Mouse (Mus musculus) megakaryocyte-erythroid progenitor cell, adult 5-6 weeks (primary cell): Measurements from ENCODE around the gene Mybph. TPM values are rescaled to one million over a fixed set of nuclear protein-coding genes. Genes with fewer than 3 reads are reported as not detected.
A peak's percentile ranks its signal among the peaks of the same experiment; 100 is the strongest.

Experiments used
- ATAC-seq: replicated peaks from 2 replicates; pipeline ENCODE4 v1.8.0; 2016; ENCODE audit warnings: mild to moderate bottlenecking, inconsistent platforms; ENCODE audit not compliant: severe bottlenecking, poor library complexity, low FRiP score, low TSS enrichment
- total RNA-seq, 2 experiments: library from RNA; stranded (forward) in 1 of 2; stranded (reverse) in 1 of 2; fragments of 200-1000, 215-1000 nt in 1 of 2; fragments of >200 nt in 1 of 2; fragmentation: Nextera tagmentation in 1 of 2; gene quantifications; 2 replicates each; pipeline ENCODE4 v1.2.3; 2014 to 2017

Gene Mybph
- total RNA-seq (2014; fragmentation: Nextera tagmentation) (not detected in 2 replicates), total RNA-seq (2017) (not detected in 2 replicates)

DNA sequence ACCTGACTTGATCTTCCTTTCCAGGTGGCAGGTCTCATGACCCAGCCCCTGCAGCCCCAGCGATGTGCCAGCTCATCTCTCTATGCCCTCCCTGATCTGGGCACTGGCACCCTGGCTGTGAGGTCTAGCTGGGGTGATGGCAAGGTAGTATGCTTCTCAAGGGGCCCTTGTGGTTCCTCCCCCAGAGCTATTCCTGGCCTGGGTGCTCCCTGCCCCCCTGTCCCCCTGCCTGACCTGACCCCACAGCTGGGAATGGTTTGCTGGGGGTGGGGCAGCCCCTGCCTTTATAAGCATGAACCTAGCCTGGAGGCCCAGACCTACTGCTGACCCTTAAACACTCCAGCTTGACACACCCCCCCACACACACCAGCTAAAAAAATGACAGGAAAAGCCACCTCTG, at the start of gene Mybph:
TSS of gene Mybph (plus strand) at position 323 of the 400 bp plus-strand sequence.
- no peak for ATAC-seq

GRCm38 (mm10) chr1:134146066-134146465, 47.2 kb upstream of the Mybph start:
- no peak for ATAC-seq

DNA sequence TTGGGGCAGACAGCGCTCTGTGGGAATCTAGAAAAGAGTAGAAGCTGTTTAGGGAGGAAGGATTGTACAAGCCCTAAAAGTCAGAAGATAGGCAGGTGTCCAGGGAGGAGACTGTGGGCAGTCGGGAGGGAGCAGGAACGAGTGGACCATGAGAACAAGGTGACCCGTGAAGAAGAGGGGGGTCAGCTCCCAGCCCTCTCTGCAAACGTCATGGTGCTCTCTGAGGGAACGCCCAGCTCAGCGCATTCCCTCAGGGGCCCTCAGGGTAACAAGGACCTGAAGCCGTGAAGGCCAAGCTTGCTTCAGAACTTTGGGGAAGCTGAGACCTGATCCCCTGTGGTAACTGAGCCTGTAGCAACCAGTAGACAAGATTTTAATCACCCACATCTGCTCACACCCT, 43.2 kb upstream of the Mybph start:
- no peak for ATAC-seq

DNA sequence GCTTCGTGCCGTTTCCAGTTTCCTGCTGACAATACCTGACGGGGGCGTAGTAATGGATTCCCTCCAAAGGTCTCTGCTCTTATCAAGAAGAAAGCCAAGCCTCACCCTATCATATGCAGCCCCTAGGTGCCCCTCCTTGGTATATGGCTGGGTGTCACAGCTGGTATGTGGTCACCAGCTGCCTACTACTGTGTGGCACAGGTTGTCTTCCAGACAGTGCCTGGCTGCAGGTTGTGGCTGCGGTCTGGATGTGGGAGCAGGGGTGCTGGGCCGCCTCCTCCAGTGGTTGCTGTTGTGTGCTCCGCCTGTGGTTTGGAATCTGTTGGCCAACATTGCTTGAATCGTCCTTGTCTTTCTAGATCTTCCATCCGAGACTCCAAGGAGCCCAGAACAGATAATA, 42.5 kb upstream of the Mybph start:
- no peak for ATAC-seq

- peak; percentile 77 for ATAC-seq
These were observed 41.4 kb upstream of the Mybph start for GRCm38 (mm10) chr1:134151655-134152412.

GRCm38 (mm10) chr1:134152626-134153590, 40.3 kb upstream of the Mybph start:
- ATAC-seq, result peak; percentile 47; the same call in 1 of the 2 replicates

DNA sequence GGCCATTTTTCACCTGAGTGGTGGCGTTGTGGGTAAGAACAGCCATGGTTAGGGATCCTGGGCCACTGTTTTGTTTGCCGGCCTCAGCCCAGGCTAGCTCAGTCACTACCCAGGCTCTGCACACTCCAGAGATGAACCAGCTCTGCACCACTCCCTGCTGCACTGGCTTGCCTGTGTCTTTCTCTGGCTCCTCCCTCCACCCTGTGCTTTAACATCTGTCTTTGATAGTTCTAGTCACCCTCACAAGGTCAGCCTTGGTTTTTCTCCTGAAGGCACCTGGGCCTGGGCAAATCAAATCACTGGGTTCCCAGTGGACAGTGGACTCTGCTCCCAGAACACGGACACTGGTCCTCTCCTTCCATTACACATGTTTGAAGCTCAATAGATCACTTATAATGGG, 39.1 kb upstream of the Mybph start:
- no peak for ATAC-seq

- no peak for ATAC-seq
These were observed 38.6 kb upstream of the Mybph start for GRCm38 (mm10) chr1:134154655-134155054.

DNA sequence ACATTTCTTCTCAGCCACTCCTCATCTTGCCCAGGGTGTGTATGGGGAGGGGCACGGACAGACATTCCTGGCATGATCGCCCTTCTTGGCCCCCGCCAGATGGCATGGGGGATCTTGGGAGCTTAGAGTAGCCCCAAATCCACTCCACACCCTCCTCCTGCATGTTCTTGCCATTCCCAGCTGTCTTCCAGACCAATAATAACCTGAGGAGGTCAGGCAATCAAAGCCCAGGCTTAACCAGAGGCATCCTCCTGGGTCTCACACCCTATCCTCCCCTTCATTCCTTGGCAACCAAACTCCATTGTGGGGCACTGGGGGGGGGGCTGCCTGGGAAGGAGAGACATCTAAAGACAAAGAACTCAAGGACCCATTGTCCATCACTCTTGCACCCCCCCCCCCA, 32.8 kb upstream of the Mybph start:
- no peak for ATAC-seq

DNA sequence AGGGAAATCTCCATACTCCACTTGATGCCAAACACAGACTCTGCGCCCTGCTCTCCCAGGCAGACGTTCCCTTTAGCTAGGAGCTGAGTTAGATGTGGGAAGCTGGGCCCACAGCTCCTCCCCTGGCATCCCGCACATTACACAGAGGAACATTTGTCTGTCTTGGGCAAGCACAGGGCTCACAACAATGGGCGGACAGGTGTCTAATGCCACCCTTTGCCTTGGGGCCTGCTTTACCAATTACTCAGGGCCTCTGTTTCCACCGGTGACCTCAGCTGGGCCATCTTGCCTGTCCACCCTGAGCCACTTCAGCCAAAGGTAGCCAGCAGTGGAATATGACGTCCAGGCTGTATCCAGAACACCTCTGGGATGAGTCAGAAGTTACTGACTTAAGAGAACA, 31.8 kb upstream of the Mybph start:
- ATAC-seq, result no peak

GRCm38 (mm10) chr1:134162510-134163225, 30.6 kb upstream of the Mybph start:
- ATAC-seq, result no peak

DNA sequence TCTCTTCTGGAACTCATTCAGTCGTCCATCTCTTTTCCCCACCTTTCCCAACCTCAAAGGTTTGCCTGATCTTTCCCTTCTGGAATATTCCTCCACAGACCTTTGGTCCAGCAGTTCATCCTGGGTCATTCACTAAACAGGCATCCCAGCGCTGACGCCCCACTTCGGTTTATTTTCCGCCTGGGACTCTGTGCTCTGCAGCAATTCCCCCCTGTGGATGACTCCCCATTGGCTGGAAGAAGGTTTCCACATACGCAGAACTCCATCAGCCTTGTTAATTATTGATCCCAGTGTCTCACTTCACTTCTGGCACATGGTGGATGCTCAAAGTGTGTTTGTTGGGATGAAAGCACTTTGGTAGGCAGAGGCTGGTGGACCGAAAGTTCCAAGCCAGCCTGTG, 29.8 kb upstream of the Mybph start:
- no peak for ATAC-seq

- ATAC-seq, result no peak
These were observed 28.8 kb upstream of the Mybph start for GRCm38 (mm10) chr1:134164454-134164853.

DNA sequence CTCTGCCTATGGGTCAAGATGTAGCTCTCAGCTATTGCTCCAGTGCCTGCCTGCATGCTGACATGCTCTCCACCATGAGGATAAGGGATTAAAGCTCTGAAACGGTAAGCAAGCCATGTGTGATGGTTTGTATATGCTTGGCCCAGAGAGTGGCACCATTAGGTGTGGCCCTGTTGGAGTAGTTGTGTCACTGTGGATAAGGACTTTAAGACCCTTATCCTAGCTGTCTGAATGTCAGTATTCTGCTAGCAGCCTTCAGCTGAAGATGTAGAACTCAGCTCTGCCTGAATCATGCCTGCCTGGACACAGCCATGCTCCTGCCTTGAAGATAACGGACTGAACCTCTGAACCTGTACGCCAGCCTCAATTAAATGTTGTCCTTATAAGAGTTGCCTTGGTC, 26.7 kb upstream of the Mybph start:
- no peak for ATAC-seq

GRCm38 (mm10) chr1:134167416-134168305, 25.6 kb upstream of the Mybph start:
- ATAC-seq, result no peak

DNA sequence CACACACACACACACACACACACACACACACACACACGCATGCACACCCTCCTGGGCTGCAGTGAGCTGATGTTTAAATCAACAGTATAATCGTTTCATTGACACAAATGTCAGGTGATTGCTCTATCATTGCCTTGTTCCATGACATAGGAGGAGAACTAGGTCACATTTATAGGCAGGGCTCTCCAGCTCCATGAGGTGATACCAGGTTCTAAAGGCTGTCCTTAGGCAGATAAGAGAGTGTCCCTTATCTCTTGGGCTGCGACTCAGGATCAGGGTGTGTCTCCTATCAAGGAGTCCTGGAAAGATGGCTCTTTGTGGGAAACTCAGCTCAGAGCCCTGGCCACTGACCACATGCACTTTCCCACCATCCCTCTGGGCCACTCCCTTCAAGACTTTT, 24.7 kb upstream of the Mybph start:
- no peak for ATAC-seq

- no peak for ATAC-seq
These were observed 24.1 kb upstream of the Mybph start for GRCm38 (mm10) chr1:134168985-134169697.

- ATAC-seq, result no peak
These were observed 20.2 kb upstream of the Mybph start for GRCm38 (mm10) chr1:134173081-134173480.
